Mouse (Mus musculus) limb, embryonic 10.5 days (tissue): ENCODE results near the gene 4933402N03Rik. TPM values are rescaled to one million over a fixed set of nuclear protein-coding genes. Genes with fewer than 3 reads are reported as not detected.
A peak's percentile ranks its signal among the peaks of the same experiment; 100 is the strongest.

Source experiments
- DNase-seq: peaks from one replicate; pipeline ENCODE4 v3.0.0-alpha.2; 2017; ENCODE audit warnings: low spot score
- H3K27ac ChIP-seq: fragments of 300-500 bp; sonication (generic); 2 replicates; pipeline ENCODE4 v1.5.1; 2016; ENCODE audit warnings: mild to moderate bottlenecking
- H3K27me3 ChIP-seq: fragments of 300-500 bp; sonication (generic); 2 replicates; pipeline ENCODE4 v1.6.1; 2016; ENCODE audit warnings: low read depth, mild to moderate bottlenecking; ENCODE audit not compliant: poor library complexity, severe bottlenecking
- H3K36me3 ChIP-seq: fragments of 300-500 bp; sonication (generic); 2 replicates; pipeline ENCODE4 v1.6.1; 2016; ENCODE audit warnings: mild to moderate bottlenecking, moderate library complexity
- H3K4me1 ChIP-seq: fragments of 300-500 bp; sonication (generic); 2 replicates; pipeline ENCODE4 v1.6.1; 2016
- H3K4me3 ChIP-seq: fragments of 300-500 bp; sonication (generic); 2 replicates; pipeline ENCODE4 v1.5.1; 2016; ENCODE audit warnings: mild to moderate bottlenecking, moderate library complexity
- H3K9me3 ChIP-seq: fragments of 300-500 bp; sonication (generic); replicated peaks from 2 replicates; pipeline ENCODE4 v1.6.1; 2016; ENCODE audit warnings: mild to moderate bottlenecking
- WGBS: fragments of 180-500 bp; shearing (Covaris S2); methylation state at CpG from one replicate; pipeline ENCODE4 v1.1.7; 2016; 5-methylcytosine and 5-hydroxymethylcytosine counted together
- polyA plus RNA-seq: library from polyadenylated mRNA; unstranded; fragments of >200 nt; fragmentation: Nextera tagmentation; extraction: Ambion mirVana; gene quantifications from 2 replicates; pipeline ENCODE4 v1.2.1, GENCODE M21; 2016

The 4933402N03Rik gene
- not detected in 2 replicates for polyA plus RNA-seq

- WGBS = 84% methylated on average over 2 of the region's 2 CpGs
- H3K4me1 ChIP-seq = no peaks in the 10 kb centered on the region
Measured at GRCm38 (mm10) chr7:131146214-131146613, at the start of gene 4933402N03Rik. Gene 4933402N03Rik, minus strand, starts transcription at chr7:131146314.

GRCm38 (mm10) chr7:131187996-131188395, 41.9 kb upstream of the 4933402N03Rik start:
- Histone ChIP-seq H3K4me1 (no peaks in the 10 kb centered on the region), H3K9me3 (no peaks in the 10 kb centered on the region), H3K4me3 (no peak overlapping the region), H3K36me3 (no peaks in the 10 kb centered on the region), H3K27me3 (no peaks in the 10 kb centered on the region), H3K27ac (no peak overlapping the region)
- no peak for DNase-seq
- whole genome bisulfite sequencing = 95% methylated on average over 14 of the region's 14 CpGs

More at GRCm38 (mm10) chr7:131146214-131146613, at the start of gene 4933402N03Rik:
- no peaks in the 10 kb centered on the region for H3K9me3 ChIP-seq
- no peaks in the 10 kb centered on the region for H3K27me3 ChIP-seq
- no peak for DNase-seq
- H3K27ac ChIP-seq = no peak within 1 kb of the TSS
- no peak within 1 kb of the TSS for H3K4me3 ChIP-seq
- H3K36me3 ChIP-seq = no peaks in the 10 kb centered on the region

GRCm38 (mm10) chr7:131187047-131187446, 40.9 kb upstream of the 4933402N03Rik start:
- Histone ChIP-seq H3K36me3 (no peaks in the 10 kb centered on the region), H3K4me1 (no peaks in the 10 kb centered on the region), H3K27me3 (no peaks in the 10 kb centered on the region), H3K27ac (no peak overlapping the region), H3K9me3 (no peaks in the 10 kb centered on the region), H3K4me3 (no peak overlapping the region)
- DNase-seq = no peak
- WGBS = 82% methylated on average over 8 of the region's 8 CpGs

- Histone ChIP-seq H3K27ac (no peak overlapping the region), H3K27me3 (no peaks in the 10 kb centered on the region), H3K4me3 (no peak overlapping the region), H3K36me3 (no peaks in the 10 kb centered on the region), H3K4me1 (no peaks in the 10 kb centered on the region), H3K9me3 (no peaks in the 10 kb centered on the region)
- DNase-seq = no peak
- 64% methylated on average over 8 of the region's 8 CpGs for WGBS
Measured at GRCm38 (mm10) chr7:131184339-131184738, 38.2 kb upstream of the 4933402N03Rik start.

- Histone ChIP-seq H3K27me3 (no peaks in the 10 kb centered on the region), H3K36me3 (no peaks in the 10 kb centered on the region), H3K4me1 (no peaks in the 10 kb centered on the region), H3K27ac (no peak overlapping the region), H3K4me3 (no peak overlapping the region), H3K9me3 (no peaks in the 10 kb centered on the region)
- WGBS = 40% methylated on average over 4 of the region's 4 CpGs
- DNase-seq = peak; percentile 62
Measured at GRCm38 (mm10) chr7:131182685-131183084, 36.6 kb upstream of the 4933402N03Rik start.

GRCm38 (mm10) chr7:131174121-131174520, 28.0 kb upstream of the 4933402N03Rik start, which contains the start of gene 5430419D17Rik:
Gene 5430419D17Rik, plus strand, starts transcription at chr7:131174402.
- no peak within 1 kb of the TSS for H3K27ac ChIP-seq
- no peaks in the 10 kb centered on the region for H3K27me3 ChIP-seq
- no peak within 1 kb of the TSS for H3K4me3 ChIP-seq
- peaks cover 8% of the 10 kb centered on the region for H3K4me1 ChIP-seq
- no peaks in the 10 kb centered on the region for H3K36me3 ChIP-seq
- WGBS = 92% methylated on average over 9 of the region's 9 CpGs
- H3K9me3 ChIP-seq = no peaks in the 10 kb centered on the region
- DNase-seq = no peak

- Histone ChIP-seq H3K36me3 (no peaks in the 10 kb centered on the region), H3K4me3 (no peak overlapping the region), H3K9me3 (no peaks in the 10 kb centered on the region), H3K4me1 (no peaks in the 10 kb centered on the region), H3K27me3 (no peaks in the 10 kb centered on the region), H3K27ac (no peak overlapping the region)
- WGBS = 72% methylated on average over 2 of the region's 2 CpGs
- DNase-seq = no peak
Measured at GRCm38 (mm10) chr7:131169099-131169498, 23.0 kb upstream of the 4933402N03Rik start.

- H3K9me3 ChIP-seq = no peaks in the 10 kb centered on the region
- no peaks in the 10 kb centered on the region for H3K36me3 ChIP-seq
- no peaks in the 10 kb centered on the region for H3K27me3 ChIP-seq
- H3K4me1 ChIP-seq = no peaks in the 10 kb centered on the region
- DNase-seq = no peak
- H3K4me3 ChIP-seq = no peak overlapping the region
- 75% methylated on average over 3 of the region's 3 CpGs for WGBS
- H3K27ac ChIP-seq = no peak overlapping the region
Measured at GRCm38 (mm10) chr7:131167771-131168170, 21.7 kb upstream of the 4933402N03Rik start.

- Histone ChIP-seq H3K9me3 (no peaks in the 10 kb centered on the region), H3K27me3 (no peaks in the 10 kb centered on the region), H3K36me3 (no peaks in the 10 kb centered on the region), H3K27ac (no peak overlapping the region), H3K4me1 (no peaks in the 10 kb centered on the region), H3K4me3 (no peak overlapping the region)
- no peak for DNase-seq
- 76% methylated on average over 7 of the region's 7 CpGs for WGBS
Measured at GRCm38 (mm10) chr7:131162251-131162650, 16.1 kb upstream of the 4933402N03Rik start.

GRCm38 (mm10) chr7:131153044-131153443, 6.9 kb upstream of the 4933402N03Rik start:
- no peak for DNase-seq
- H3K4me3 ChIP-seq = no peak overlapping the region
- H3K27ac ChIP-seq = no peak overlapping the region
- 82% methylated on average over 5 of the region's 5 CpGs for WGBS
- no peaks in the 10 kb centered on the region for H3K36me3 ChIP-seq
- H3K27me3 ChIP-seq = no peaks in the 10 kb centered on the region
- no peaks in the 10 kb centered on the region for H3K9me3 ChIP-seq
- no peaks in the 10 kb centered on the region for H3K4me1 ChIP-seq

- WGBS = 92% methylated on average over 3 of the region's 3 CpGs
- H3K4me3 ChIP-seq = no peak overlapping the region
- H3K4me1 ChIP-seq = no peaks in the 10 kb centered on the region
- H3K9me3 ChIP-seq = no peaks in the 10 kb centered on the region
- no peak overlapping the region for H3K27ac ChIP-seq
- H3K27me3 ChIP-seq = no peaks in the 10 kb centered on the region
- DNase-seq = no peak
- H3K36me3 ChIP-seq = no peaks in the 10 kb centered on the region
Measured at GRCm38 (mm10) chr7:131150179-131150578, 4.1 kb upstream of the 4933402N03Rik start.

GRCm38 (mm10) chr7:131133181-131133580, 12.9 kb downstream of the 4933402N03Rik start:
- no peaks in the 10 kb centered on the region for H3K9me3 ChIP-seq
- H3K27me3 ChIP-seq = no peaks in the 10 kb centered on the region
- H3K27ac ChIP-seq = no peak overlapping the region
- DNase-seq = no peak
- H3K36me3 ChIP-seq = no peaks in the 10 kb centered on the region
- 78% methylated on average over 3 of the region's 3 CpGs for WGBS
- no peak overlapping the region for H3K4me3 ChIP-seq
- H3K4me1 ChIP-seq = peaks cover 7% of the 10 kb centered on the region; the same call in 1 of the 2 replicates

- H3K36me3 ChIP-seq = no peaks in the 10 kb centered on the region
- H3K27me3 ChIP-seq = no peaks in the 10 kb centered on the region
- H3K9me3 ChIP-seq = no peaks in the 10 kb centered on the region
- no peak overlapping the region for H3K4me3 ChIP-seq
- peaks cover 7% of the 10 kb centered on the region; the same call in 1 of the 2 replicates for H3K4me1 ChIP-seq
- no peak overlapping the region for H3K27ac ChIP-seq
- WGBS = 65% methylated on average over 12 of the region's 12 CpGs
- DNase-seq = no peak
Measured at GRCm38 (mm10) chr7:131130021-131130420, 16.1 kb downstream of the 4933402N03Rik start.

GRCm38 (mm10) chr7:131122210-131122807, 23.8 kb downstream of the 4933402N03Rik start:
- DNase-seq = no peak
- WGBS = 92% methylated on average over 2 of the region's 2 CpGs
- H3K9me3 ChIP-seq = no peaks in the 10 kb centered on the region
- H3K27ac ChIP-seq = no peak overlapping the region
- no peak overlapping the region for H3K4me3 ChIP-seq
- peaks cover 8% of the 10 kb centered on the region; the same call in 1 of the 2 replicates for H3K4me1 ChIP-seq
- H3K36me3 ChIP-seq = no peaks in the 10 kb centered on the region
- H3K27me3 ChIP-seq = no peaks in the 10 kb centered on the region
